Mouse (Mus musculus) spleen, adult 2 months (tissue): ENCODE measurements at regions not wholly inside any gene's neighbourhood (a gene's known extent, or its start where the extent isn't known, plus 50 kb on each side); places are given as distances from the start of the nearest gene placed in this dataset.

Experiments
- CTCF ChIP-seq: fragments of 200-500 bp; IDR thresholded peaks from 2 replicates; pipeline ENCODE4 v1.5.1; 2011; ENCODE audit warnings: mild to moderate bottlenecking, inconsistent platforms; ENCODE audit not compliant: insufficient read depth, insufficient read length, insufficient replicate concordance; ENCODE audit errors: extremely low read depth
- POLR2A ChIP-seq: fragments of 200-500 bp; IDR thresholded peaks from 2 replicates; pipeline ENCODE4 v1.6.1; 2011; ENCODE audit warnings: low read depth, low read length, inconsistent platforms

DNA sequence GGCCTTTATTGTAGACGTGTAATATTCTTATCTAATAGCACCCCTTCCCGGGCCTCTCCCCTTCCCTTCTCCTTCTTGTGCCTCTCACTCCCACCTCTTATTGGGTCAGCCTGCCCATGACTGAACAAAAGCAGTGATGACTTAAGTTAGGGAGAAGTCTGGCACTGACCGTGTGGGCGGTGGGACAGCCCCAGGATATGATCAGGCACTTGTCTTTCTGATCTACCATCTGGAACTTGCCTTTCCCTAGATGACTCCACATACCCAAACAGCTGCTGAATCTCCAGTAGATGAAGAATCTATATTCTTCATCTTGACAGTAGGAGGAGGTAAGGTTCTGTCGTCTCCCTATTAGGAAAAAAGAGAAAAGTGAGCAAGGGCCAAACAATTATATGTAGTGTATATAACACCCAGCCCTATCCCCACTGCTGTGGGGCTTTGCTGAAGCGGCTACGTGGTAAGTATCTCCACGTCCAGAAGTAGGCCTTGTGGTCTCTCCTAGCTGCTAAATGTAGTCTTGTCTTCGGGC, 157.4 kb upstream of the Spdye4c start:
- TF ChIP-seq POLR2A: no peak
- TF ChIP-seq CTCF: no peak
